Mouse (Mus musculus) adrenal gland (tissue): ENCODE results near the gene Zgpat.

ENCODE experiments used
- intact Hi-C: fragments of 180-260 bp; cut with DNase I; formaldehyde crosslinking; loops from one replicate; pipeline ENCODE4 v1.15.1; 2025

The Zgpat gene

DNA sequence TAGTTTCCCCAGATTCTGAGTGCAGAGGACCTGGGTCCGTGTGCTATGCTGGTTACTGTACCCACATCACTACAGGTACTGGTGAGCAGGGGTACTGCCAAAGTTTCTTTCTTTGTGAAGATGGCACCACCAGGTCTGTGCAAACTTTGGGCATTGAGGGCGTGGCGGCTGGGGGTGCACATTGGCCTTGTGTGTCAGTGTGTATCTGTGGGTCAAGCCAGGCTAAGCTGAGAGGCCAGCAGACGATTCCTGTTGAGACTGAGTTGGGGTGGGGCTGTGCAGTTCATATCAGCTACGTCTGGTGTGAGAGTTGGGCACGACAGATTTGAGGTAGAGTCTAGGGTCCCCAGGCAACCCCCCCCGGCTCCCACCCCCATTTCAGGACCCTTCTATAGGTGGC lies 19.7 kb downstream of the Zgpat start:
- intact Hi-C loops, result no loop called here

- intact Hi-C loops, result no loop called here
Observed at GRCm38 (mm10) chr2:181384919-181385391, 20.2 kb downstream of the Zgpat start.

DNA sequence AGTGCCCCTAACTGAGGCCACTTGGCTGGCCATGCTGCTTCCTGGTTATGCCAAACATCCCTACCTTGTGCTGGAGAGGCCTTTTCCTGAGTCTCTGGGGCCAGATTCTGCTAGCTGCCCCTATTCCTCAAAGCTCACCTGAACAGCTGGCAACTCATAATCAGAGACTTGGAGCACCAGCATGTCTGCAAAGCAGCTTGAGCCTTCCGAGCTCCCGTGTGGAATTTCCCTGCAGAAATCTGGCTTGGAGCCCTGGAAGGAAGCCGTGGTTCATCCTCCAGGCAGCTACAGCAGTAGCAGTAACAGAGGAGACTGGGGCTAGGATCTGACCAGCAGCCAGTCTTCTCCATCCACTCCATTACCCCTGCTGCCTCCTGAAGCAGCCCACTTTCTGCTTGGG lies 21.2 kb downstream of the Zgpat start:
- intact Hi-C loops, result no loop called here

- intact Hi-C loops, result no loop called here
Observed at GRCm38 (mm10) chr2:181386663-181387210, 22.0 kb downstream of the Zgpat start.

- intact Hi-C loops, result loop anchor here (5.0 kb wide), 2 partner anchors 107 to 207 kb away; partner anchors contain the start of genes Samd10 and Tpd52l2
Observed at GRCm38 (mm10) chr2:181390136-181390870, 25.6 kb downstream of the Zgpat start.

GRCm38 (mm10) chr2:181391022-181391421 lies 26.3 kb downstream of the Zgpat start:
- intact Hi-C loops, result loop anchor here (5.0 kb wide), 2 partner anchors 106 to 206 kb away; partner anchors contain the start of genes Samd10 and Tpd52l2

DNA sequence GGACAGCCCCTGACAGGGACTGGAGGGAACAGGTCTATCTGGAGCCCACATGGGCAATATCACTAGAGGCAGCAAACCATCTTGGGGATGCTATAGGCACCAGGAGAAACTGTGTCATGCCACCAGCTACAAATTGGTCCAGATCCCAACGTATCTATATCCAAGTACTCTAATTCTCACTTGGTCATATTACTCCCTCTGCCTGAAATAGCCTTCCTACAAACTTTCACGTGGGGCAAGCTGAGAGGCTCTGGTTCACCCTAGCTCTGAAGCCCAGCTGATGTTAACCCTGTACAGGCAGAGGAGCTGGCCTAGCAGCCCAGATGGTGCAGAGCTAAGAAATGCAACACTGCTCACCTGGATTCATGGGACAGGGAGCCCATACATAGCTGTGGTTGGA lies 26.8 kb downstream of the Zgpat start:
- intact Hi-C loops, result loop anchor here (5.0 kb wide), 2 partner anchors 106 to 206 kb away; partner anchors contain the start of genes Samd10 and Tpd52l2

- intact Hi-C loops, result loop anchor here (5.0 kb wide), 2 partner anchors 105 to 205 kb away; partner anchors contain the start of genes Samd10 and Tpd52l2
Observed at GRCm38 (mm10) chr2:181392600-181393213, 28.0 kb downstream of the Zgpat start.

- intact Hi-C loops, result loop anchor here (5.0 kb wide), 2 partner anchors 103 to 203 kb away; partner anchors contain the start of genes Samd10 and Tpd52l2
Observed at GRCm38 (mm10) chr2:181394086-181394485, 29.4 kb downstream of the Zgpat start.

DNA sequence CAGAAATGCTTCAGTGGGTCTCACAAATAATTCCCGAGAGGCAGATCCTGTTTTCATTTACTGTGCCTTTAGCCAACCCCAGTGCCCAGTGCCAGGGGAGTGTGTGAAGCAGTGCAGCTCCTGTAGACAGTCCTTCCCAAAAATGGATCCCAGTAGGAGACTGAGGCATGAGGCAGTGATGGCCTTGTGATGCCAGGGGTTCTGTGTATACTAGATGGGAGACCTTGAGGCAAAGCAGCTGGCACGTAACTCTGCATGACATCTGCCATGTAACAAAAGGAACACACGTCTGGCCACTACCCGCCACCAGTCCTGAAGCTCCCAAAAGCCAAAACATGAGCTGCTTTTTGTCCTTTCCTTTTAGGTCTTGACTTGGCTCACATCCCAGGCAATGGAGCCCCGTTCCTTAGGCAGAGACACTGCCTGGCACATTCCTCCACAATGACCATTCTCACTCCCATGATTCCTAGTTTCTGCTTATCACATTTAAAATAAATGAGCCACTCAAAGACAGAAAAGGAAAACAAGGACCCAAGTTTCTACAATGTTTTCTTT lies 32.6 kb downstream of the Zgpat start:
- intact Hi-C loops, result no loop called here

DNA sequence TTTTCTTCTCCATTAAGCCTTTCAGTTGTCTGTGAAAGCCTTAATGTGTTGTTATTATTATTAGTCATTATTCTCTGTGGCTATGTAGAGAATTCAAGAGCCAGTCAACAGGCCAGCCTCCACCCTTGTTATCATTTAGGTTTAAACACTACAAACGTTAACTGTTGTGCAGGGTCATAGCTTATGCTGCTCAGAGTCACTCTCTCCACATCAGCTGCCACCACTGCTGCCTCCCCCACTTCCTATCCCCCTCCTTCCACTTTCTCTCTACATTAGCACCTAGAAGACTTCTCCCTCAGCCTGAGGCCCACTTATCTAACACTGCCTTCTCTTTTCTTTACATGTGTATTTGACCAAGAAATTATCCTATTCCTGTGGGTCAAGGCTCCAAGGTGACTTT lies 36.8 kb downstream of the Zgpat start:
- intact Hi-C loops, result no loop called here

- intact Hi-C loops, result no loop called here
Observed at GRCm38 (mm10) chr2:181403722-181404121, 39.0 kb downstream of the Zgpat start.

DNA sequence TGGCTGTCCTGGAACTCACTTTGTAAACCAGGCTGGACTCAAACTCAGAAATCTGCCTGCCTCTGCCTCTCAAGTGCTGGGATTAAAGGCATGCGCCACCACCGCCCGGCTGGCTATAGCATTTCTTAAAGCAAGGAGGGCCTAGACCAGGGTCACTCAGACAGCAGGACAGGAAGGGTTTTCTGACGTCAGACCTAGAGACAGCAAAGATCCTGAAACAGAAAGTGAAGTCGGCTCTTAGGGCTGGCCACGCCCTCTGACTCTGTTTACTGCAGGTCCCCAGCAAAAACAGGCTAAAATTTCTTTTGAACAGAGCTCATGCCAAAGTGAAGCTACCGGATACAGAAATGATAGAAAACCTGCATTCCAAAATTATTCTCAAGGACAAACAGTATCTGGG lies 44.9 kb downstream of the Zgpat start:
- intact Hi-C loops, result loop anchor here (5.0 kb wide), 3 partner anchors 73 to 158 kb away; partner anchors contain the start of gene Tpd52l2

- intact Hi-C loops, result loop anchor here (5.0 kb wide), 3 partner anchors 71 to 156 kb away; partner anchors contain the start of gene Tpd52l2
Observed at GRCm38 (mm10) chr2:181410760-181411473, 46.2 kb downstream of the Zgpat start.

GRCm38 (mm10) chr2:181413141-181413540 lies 48.4 kb downstream of the Zgpat start:
- intact Hi-C loops, result loop anchor here (2.0 to 5.0 kb wide), 4 partner anchors 44 to 154 kb away; partner anchors contain the start of gene Tpd52l2

GRCm38 (mm10) chr2:181415945-181416344 lies 51.2 kb downstream of the Zgpat start:
- intact Hi-C loops, result no loop called here

DNA sequence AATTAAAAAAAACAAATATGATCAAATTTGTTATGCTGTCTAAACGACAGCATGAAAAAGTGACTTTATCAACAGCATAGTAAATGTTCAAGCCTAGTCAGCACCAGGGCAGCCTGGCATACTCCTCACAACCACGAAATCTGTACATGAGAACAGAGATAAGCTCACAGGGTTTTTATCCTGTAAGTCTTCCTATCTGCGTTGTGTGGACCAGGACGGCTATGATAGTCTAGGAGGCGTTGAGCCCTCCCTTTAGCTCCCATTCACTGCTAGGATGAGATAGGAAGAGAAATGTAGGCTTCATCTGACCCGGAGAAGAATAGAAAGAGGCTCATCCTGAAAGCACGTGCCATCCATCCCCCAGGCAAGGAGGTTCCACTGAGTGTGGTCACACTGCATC lies 54.6 kb downstream of the Zgpat start:
- intact Hi-C loops, result no loop called here

GRCm38 (mm10) chr2:181420426-181420825 lies 55.7 kb downstream of the Zgpat start:
- intact Hi-C loops, result no loop called here

- intact Hi-C loops, result no loop called here
Observed at GRCm38 (mm10) chr2:181420903-181421638, 56.3 kb downstream of the Zgpat start.

DNA sequence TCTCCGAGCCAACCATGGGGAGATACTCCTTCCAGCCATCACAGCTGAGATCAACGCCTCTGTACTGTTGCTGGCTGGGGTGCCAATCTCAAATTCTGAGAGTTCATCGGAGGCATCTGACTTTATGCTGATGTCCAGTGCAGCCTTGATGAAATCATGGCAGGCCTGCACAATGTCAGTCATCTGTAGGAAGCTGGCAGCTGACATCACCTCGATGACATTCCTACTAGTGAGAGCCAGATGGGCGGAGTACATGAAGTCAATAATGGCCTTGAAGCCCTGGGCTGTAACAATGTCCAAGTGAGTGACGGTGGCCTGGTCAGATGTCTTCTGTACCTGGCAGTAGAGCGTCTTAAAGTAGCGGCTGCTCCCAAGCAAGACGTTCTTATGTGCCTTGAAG lies 59.1 kb downstream of the Zgpat start:
- intact Hi-C loops, result no loop called here
